Mouse (Mus musculus) c-Kit-negative CD71-positive TER-119-positive erythroid progenitor cells, embryonic 14.5 days (primary cell): ENCODE results near the gene Pacrg.

Source experiments
- DNase-seq: peaks from one replicate; pipeline ENCODE4 v3.0.0-alpha.2; 2013; ENCODE audit warnings: low read depth, low spot score

Pacrg gene

GRCm38 (mm10) chr17:10624699-10625424, 215.2 kb downstream of the Pacrg start:
- DNase-seq, result no peak

GRCm38 (mm10) chr17:10620621-10621020, 219.5 kb downstream of the Pacrg start:
- DNase-seq, result no peak

DNA sequence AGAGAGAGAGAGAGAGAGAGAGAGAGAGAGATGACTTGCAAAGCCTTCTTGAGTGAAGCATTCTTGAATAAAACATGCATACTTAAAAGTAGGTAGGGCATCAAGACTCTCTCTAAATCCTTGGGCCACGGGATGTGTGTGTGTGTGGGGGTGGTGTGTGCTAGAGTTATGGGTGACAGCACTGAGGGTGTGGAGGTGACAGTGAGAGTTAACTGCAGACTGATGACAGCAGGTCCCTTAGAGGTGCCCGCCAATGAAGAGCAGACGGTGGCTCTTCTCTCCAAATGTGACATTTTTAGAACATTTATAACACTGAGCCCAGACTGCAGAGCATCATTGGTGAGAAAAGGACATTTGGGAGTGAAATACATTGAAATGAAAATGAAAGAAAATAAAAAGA, 220.2 kb downstream of the Pacrg start:
- no peak for DNase-seq

DNA sequence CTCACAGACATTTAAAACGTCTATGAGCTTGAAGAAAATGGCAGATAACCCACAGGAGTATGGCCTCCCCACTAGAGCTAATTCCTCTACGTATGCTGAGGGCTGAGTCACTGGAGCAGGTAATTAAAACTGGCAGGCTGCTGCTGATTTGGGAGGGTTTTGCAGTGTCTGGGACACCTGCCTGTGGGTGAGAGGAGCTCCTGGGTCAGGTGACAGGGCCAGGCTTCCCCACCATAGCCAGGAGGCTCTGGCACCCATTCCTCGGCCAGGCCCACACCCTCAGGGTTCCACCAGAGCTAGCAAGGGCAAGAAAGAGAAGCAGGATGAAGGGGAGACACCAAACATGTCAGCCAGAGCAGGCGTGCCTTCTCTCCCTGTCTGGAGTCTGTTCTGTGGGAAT, 222.5 kb downstream of the Pacrg start:
- DNase-seq, result no peak

GRCm38 (mm10) chr17:10615611-10616010, 224.5 kb downstream of the Pacrg start:
- no peak for DNase-seq

GRCm38 (mm10) chr17:10614696-10615095, 225.4 kb downstream of the Pacrg start:
- DNase-seq, result no peak

DNA sequence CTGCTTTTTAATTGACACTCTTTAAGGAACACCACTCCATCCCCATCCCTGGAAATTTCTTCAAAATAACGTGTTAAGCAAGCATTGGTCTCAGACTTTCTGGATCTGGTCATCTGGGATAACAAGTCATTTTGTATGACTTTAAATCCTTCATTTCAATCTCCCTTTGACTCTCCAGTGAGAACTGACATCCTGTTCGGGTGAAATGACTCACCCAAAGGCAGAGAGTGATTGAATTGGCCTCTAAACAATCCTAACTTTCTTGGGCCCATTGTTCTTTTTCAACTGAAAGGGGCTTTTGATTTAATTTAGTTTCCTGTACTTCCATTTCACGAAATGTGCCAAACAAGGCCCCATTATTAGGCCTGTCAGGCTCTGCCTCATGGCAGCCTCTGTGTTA, 228.5 kb downstream of the Pacrg start:
- DNase-seq, result no peak

GRCm38 (mm10) chr17:10608146-10608545, 232.0 kb downstream of the Pacrg start:
- DNase-seq, result no peak

- DNase-seq, result no peak
Observed at GRCm38 (mm10) chr17:10606090-10606489, 234.0 kb downstream of the Pacrg start.

GRCm38 (mm10) chr17:10597741-10598140, 242.4 kb downstream of the Pacrg start:
- no peak for DNase-seq

GRCm38 (mm10) chr17:10589604-10590003, 250.5 kb downstream of the Pacrg start:
- no peak for DNase-seq

DNA sequence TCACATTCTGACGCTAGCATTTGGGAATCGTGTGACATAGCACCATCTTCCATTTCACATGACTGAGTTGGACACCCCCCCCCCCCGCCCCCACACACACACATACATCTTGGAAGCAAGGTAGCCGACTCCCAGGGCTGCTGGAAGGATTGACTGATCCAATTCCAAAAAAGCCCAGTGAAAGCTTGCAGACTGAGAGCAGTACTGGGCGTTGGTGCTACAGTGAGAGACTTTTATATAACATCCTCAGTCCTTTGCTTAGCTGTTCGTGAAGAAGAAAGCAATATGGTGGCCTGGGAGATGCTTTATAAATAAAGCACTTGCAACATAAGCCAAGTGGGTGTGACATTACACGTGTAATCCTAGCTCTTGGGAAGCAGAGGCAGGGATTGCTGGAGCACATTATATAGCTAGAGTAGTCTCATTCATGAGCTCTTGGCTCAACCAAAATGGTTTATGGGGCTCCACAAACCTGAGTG, 251.2 kb downstream of the Pacrg start:
- no peak for DNase-seq

DNA sequence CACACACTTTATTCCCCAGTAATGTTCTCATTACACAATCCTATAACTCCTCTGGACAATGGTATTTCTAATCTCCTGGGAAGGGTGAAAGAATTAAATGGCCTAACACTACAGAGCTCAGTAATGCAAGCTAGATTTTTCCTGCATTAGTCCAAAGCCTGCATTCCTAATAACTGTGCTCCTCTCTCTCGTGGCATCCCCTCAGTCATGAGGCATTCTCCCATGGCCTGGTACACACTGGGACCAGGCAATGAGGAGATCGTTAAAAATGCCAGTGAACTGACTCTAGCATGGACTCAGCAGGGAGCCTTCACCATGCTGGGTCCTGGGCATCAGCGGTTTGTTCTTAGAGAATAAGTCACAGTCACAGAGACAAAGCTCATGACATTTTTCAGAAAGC, 256.8 kb downstream of the Pacrg start:
- no peak for DNase-seq

DNA sequence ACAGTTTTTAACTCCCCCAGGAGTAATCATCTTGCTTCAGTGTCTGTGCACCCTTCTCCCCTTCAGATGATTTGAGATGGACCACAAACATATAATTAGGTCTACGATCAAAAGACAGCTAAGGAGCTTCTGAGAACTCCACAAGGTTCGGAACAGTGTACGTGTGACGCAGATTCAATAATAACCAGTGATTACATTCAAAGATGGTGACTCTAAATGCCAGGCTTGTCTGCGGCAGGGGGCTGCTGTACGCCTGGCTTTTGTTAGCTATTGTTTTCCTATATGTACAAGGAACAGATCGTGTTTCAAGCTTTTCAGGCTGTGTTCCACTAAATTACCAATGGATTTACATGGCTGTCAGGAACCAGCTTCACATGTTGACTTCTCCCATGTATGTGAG, 264.8 kb downstream of the Pacrg start:
- no peak for DNase-seq

GRCm38 (mm10) chr17:10572436-10572835, 267.7 kb downstream of the Pacrg start:
- DNase-seq, result no peak

DNA sequence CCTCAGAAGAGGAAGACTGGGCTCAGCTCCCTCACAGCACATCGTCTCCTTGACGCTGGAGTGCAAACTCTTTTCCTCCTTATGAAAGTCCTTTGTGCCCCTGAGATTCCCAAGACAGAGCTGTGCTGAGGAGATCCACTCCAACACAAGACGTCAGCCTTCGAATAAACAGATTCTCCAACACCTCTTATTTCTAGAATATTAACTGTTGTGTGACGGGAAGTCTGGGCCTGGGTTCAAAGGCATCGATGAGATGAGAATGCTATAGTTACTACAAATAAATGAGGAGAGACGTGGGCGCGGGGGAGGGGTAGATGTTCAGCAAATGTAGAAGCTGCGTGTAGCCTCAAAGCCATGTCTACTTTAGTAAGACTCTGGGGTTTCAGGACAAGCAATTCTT, 270.8 kb downstream of the Pacrg start:
- DNase-seq, result no peak

GRCm38 (mm10) chr17:10567411-10567810, 272.7 kb downstream of the Pacrg start:
- DNase-seq, result no peak

DNA sequence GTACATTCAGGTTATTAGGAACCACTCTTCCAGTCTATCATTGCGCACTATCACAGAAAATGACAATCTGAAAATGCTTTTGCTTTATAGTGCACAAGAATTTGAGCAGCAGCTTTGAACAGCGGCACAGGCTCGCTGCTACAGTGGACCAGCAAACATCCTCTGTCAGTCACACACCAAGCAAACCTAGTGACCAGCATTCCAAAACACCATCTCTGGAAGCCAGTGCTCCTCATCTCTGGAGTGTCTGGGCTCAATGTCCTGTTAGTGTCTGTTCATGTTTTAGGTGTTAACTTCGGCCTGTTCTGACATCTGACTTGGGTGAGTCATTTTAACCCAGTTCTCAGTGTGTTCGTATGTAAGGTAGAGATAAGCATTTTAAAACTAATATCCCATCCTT, 275.9 kb downstream of the Pacrg start:
- DNase-seq, result no peak

GRCm38 (mm10) chr17:10562871-10563270, 277.2 kb downstream of the Pacrg start:
- no peak for DNase-seq

GRCm38 (mm10) chr17:10560053-10560452, 280.1 kb downstream of the Pacrg start:
- DNase-seq, result no peak

GRCm38 (mm10) chr17:10558671-10559070, 281.4 kb downstream of the Pacrg start:
- no peak for DNase-seq

GRCm38 (mm10) chr17:10552295-10553056, 287.6 kb downstream of the Pacrg start:
- DNase-seq, result no peak
